Mouse (Mus musculus): Measurements from ENCODE around the gene Cypt14. TPM values are rescaled to one million over a fixed set of nuclear protein-coding genes. Genes with fewer than 3 reads are reported as not detected.

Cypt14 gene
- polyA plus RNA-seq (2012; rRNA removed) = not detected in 2 replicates

DNA sequence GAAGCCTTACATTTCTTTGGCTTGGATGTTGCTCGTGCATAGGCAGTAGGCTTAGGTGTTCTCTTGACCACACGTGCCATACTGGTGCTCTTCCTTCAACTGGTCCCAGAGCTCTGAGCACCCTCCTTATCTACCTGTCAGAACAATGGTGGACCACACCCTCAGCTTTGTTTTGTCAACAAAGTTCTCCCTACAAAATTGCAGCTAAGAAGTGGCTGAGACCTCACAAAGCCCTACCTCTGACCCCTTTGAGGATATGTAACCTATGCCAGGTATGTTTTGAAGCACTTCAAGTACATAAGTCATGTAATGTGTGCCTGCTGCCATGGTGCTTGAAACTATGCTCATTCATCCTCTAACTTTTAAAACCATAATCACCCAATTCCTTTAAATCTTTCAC, at the start of gene Cypt14:
Gene Cypt14 (minus strand): TSS at position 101 of the 400 bp plus-strand sequence.

